Mouse (Mus musculus): ENCODE measurements around the gene Capn12. TPM values are rescaled to one million over a fixed set of nuclear protein-coding genes. Genes with fewer than 3 reads are reported as not detected.

The Capn12 gene
- polyA plus RNA-seq, 1 experiment from 2014 or later, result 0.61 TPM

DNA sequence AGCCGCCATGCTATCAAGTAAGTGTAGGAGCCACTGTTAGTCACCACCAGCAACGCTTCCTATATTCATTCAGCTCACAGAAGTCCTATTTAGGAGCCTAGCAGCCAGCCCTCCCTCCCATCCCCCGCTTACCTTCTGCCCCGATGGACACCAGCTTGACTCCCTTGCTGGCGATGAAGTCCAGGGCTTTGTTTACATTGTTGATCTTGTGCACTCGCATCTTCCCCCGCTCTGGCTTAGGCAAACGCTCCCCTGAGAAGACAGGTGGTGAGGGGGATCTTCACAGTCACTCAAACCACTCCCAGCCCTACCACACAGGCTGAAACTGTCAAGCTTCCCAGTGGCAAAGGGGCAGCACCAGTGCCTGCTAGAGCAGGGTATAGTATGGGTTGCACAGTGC, 37.3 kb downstream of the Capn12 start:
- Histone ChIP-seq H3K27ac (ENCODE audit: low read depth) (peak overlapping the region; percentile 71; the same call in 1 of the 2 replicates), H3K36me3 (ENCODE audit: insufficient read depth) (peaks cover 53% of the 10 kb centered on the region), H3K9ac (no peak overlapping the region), H3K27me3 (ENCODE audit: insufficient read depth, low read length) (no peaks in the 10 kb centered on the region), H3K4me2 (peak overlapping the region; percentile 14; the same call in 1 of the 2 replicates), H3K4me3 (ENCODE audit: low read depth, low read length) (no peak overlapping the region), H3K4me1 (ENCODE audit: insufficient read depth) (peaks cover 36% of the 10 kb centered on the region), H3K9me3 (ENCODE audit: low read depth, low read length) (no peaks in the 10 kb centered on the region)
- TF ChIP-seq CTCF (IDR thresholded peaks at IDR 0.05; ENCODE audit: low read depth), result no peak
- ATAC-seq (ENCODE audit: insufficient read depth), result no peak
- WGBS, result 43% methylated on average over 8 of the region's 8 CpGs
- DNase-seq, result no peak

DNA sequence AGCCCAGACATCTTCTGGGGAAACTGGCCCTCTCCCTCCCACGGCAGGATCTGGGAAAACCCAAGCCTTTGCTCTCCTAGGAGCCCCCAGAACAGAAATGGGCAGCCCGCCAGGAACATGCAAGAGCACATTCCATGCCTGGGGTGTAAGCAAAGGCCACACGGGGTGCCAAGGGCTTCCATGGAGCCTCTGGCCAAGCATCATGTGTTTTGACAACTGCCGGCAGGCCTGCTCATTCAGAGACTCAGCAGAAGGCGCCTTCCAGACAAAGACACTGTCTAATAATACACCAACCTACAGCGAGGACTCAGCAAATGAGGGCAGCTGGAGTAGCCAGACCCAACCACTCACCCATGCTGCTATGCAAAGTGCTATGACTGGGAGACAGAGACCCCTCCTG, 38.6 kb downstream of the Capn12 start:
- WGBS, result 8% methylated on average over 6 of the region's 6 CpGs
- no peaks in the 10 kb centered on the region for H3K9me3 ChIP-seq (ENCODE audit: low read depth, low read length)
- H3K27ac ChIP-seq (ENCODE audit: low read depth), result peak overlapping the region; percentile 66; the same call in 1 of the 2 replicates
- TF ChIP-seq CTCF (IDR thresholded peaks at IDR 0.05; ENCODE audit: low read depth), result 0 out of 2 replicates have a peak, but pooled peaks have one; percentile 2
- ATAC-seq (ENCODE audit: insufficient read depth), result peak; percentile 41
- DNase-seq, result peak; percentile 93
- peaks cover 41% of the 10 kb centered on the region for H3K36me3 ChIP-seq (ENCODE audit: insufficient read depth)
- no peaks in the 10 kb centered on the region for H3K27me3 ChIP-seq (ENCODE audit: insufficient read depth, low read length)
- H3K4me3 ChIP-seq (ENCODE audit: low read depth, low read length), result no peak overlapping the region
- no peak overlapping the region; the same call in 1 of the 2 replicates for H3K9ac ChIP-seq
- H3K4me1 ChIP-seq (ENCODE audit: insufficient read depth), result peaks cover 49% of the 10 kb centered on the region
- H3K4me2 ChIP-seq, result 0 out of 2 replicates have a peak overlapping the region, but pooled peaks have one; percentile 19

DNA sequence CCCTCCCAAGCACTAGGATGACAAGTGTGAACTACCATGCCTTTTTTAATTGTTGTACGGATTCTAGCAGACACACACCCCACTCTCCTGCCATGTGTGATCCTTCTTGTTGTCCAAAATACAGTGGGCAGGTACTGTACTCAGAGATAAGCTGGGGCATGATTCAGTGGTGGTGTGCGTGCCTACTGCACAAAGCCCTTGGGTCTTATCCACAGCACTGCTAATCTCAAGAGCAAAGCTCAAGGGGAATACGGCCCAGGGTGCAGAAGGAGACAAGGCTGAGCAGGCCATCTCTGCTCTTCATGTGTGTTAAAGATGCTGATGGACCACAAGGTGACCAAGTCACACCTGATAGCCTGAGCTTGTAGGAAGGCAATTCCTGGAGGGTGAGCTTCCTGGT, 40.0 kb downstream of the Capn12 start:
- H3K9me3 ChIP-seq (ENCODE audit: low read depth, low read length), result no peaks in the 10 kb centered on the region
- no peak for TF ChIP-seq CTCF (IDR thresholded peaks at IDR 0.05; ENCODE audit: low read depth)
- no peak overlapping the region for H3K9ac ChIP-seq
- no peaks in the 10 kb centered on the region for H3K27me3 ChIP-seq (ENCODE audit: insufficient read depth, low read length)
- peaks cover 27% of the 10 kb centered on the region for H3K36me3 ChIP-seq (ENCODE audit: insufficient read depth)
- no peak for DNase-seq
- WGBS, result 78% methylated on average over 3 of the region's 3 CpGs
- peaks cover 62% of the 10 kb centered on the region for H3K4me1 ChIP-seq (ENCODE audit: insufficient read depth)
- no peak overlapping the region for H3K4me2 ChIP-seq
- H3K27ac ChIP-seq (ENCODE audit: low read depth), result no peak overlapping the region
- ATAC-seq (ENCODE audit: insufficient read depth), result no peak
- no peak overlapping the region for H3K4me3 ChIP-seq (ENCODE audit: low read depth, low read length)

DNA sequence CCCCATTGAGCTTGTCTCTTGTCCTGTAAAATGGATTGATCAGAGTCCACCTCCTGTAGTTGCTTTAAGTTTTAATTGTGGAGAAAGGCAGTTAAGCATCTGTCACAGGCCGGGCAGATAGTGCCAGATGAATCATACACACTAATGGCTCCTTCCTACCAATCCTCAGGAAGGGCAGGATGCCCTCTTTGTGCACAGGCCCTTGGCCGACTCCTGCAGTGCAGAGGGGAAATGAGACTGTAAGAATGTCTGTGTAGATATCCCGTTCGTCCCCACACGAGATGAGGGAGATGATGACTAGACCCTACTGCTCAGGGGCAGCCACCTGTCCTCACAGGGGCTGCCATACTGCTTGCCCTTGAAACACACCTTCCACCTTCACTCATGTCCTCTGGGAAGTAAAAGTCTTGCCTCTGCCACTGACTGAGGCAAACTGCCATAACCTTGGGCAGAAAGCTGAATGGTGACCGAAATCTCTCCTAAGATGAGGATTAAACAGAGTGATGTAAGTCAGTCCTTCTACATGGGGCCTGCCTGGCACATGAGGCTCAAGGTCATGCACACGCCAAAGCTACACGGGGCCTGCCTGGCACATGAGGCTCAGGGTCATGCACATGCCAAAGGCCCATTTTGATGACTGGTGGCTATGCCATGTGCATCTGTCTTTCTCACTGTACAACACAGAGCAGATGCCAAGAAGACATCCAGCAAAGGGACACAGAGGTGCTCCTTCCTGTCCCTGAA, 40.7 kb downstream of the Capn12 start:
- Histone ChIP-seq H3K9me3 (ENCODE audit: low read depth, low read length) (no peaks in the 10 kb centered on the region), H3K4me2 (no peak overlapping the region), H3K4me1 (ENCODE audit: insufficient read depth) (peaks cover 62% of the 10 kb centered on the region), H3K9ac (no peak overlapping the region), H3K36me3 (ENCODE audit: insufficient read depth) (peaks cover 22% of the 10 kb centered on the region), H3K27me3 (ENCODE audit: insufficient read depth, low read length) (no peaks in the 10 kb centered on the region), H3K27ac (ENCODE audit: low read depth) (no peak overlapping the region), H3K4me3 (ENCODE audit: low read depth, low read length) (no peak overlapping the region)
- 73% methylated on average over 8 of the region's 8 CpGs for WGBS
- TF ChIP-seq CTCF (IDR thresholded peaks at IDR 0.05; ENCODE audit: low read depth), result no peak
- no peak for ATAC-seq (ENCODE audit: insufficient read depth)
- no peak for DNase-seq

DNA sequence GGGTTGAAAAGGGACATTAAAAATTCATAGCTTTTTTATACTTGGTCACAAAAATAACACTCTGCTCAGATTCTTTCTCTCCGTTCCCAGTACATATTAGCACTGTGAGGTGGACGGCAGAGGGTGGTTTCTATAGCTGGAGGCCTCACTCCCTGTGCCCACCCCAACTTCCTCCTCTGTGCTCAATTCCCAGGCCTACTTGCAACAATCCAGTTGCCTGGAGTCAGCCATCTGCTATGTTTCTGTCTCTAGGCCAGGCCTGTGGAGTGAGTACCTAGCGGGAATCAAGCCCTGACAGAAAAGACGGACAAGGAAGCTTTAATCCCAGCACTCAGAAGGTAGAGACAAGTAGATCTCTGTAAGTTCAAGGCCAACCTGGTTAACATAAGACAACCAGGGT, 41.4 kb downstream of the Capn12 start:
- Histone ChIP-seq H3K27me3 (ENCODE audit: insufficient read depth, low read length) (no peaks in the 10 kb centered on the region), H3K4me1 (ENCODE audit: insufficient read depth) (peaks cover 62% of the 10 kb centered on the region), H3K4me3 (ENCODE audit: low read depth, low read length) (no peak overlapping the region), H3K36me3 (ENCODE audit: insufficient read depth) (peaks cover 17% of the 10 kb centered on the region), H3K27ac (ENCODE audit: low read depth) (peak overlapping the region; percentile 92; the same call in 1 of the 2 replicates), H3K9me3 (ENCODE audit: low read depth, low read length) (no peaks in the 10 kb centered on the region), H3K4me2 (no peak overlapping the region), H3K9ac (no peak overlapping the region)
- DNase-seq (no peak), ATAC-seq (ENCODE audit: insufficient read depth) (no peak)
- TF ChIP-seq CTCF (IDR thresholded peaks at IDR 0.05; ENCODE audit: low read depth), result no peak
- WGBS, result 70% methylated on average over 4 of the region's 4 CpGs

DNA sequence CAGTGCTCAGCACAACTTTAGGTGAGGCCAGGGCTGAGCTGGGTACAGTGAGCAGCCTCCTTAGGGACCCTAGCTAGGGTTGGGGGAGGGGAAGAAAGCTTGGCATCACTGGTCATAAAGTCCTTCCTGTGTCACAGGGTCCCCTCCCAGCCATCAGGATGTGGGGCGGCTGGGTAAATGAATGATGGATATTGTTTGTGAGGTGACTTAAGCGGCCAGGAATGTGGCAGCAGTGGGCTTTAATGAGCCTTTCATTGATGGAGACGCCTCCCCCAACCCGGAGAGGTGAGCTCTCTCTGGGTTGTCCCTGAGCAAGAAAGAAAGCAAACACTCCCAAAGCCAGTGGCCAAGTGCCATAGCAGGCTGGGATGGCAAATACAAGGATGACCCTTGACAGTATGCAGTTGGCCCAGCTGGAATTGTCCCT, 42.7 kb downstream of the Capn12 start:
- H3K9ac ChIP-seq, result 0 out of 2 replicates have a peak overlapping the region, but pooled peaks have one; percentile 14

DNA sequence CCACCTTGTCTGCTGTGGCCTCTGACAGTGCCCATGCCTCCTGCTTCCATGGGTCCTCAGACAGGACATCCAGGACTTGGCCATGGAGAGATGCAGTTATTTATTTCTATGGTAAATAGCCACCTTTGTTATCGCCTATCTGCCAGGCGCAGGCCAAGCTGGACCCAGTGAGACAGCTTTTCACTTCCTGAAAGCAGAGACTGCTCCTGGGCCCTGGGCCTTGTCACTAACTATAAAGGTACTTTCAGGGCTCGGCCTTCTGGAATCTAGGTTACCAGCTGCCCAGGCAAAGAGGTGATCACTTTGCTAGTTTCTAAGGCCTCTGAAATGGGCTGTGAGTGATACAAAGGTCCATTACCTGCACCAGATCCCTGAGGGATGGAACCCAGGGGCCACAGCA, 43.6 kb downstream of the Capn12 start:
- Histone ChIP-seq H3K9ac (peak overlapping the region; percentile 5), H3K4me2 (0 out of 2 replicates have a peak overlapping the region, but pooled peaks have one; percentile 13)

More for the DNA sequence above, 42.7 kb downstream of the Capn12 start:
- Histone ChIP-seq H3K4me3 (ENCODE audit: low read depth, low read length) (peak overlapping the region; percentile 14; the same call in 1 of the 2 replicates), H3K36me3 (ENCODE audit: insufficient read depth) (peaks cover 7% of the 10 kb centered on the region; the same call in 1 of the 2 replicates), H3K27ac (ENCODE audit: low read depth) (peak overlapping the region; percentile 92), H3K4me2 (peak overlapping the region; percentile 44), H3K9me3 (ENCODE audit: low read depth, low read length) (no peaks in the 10 kb centered on the region), H3K4me1 (ENCODE audit: insufficient read depth) (peaks cover 54% of the 10 kb centered on the region), H3K27me3 (ENCODE audit: insufficient read depth, low read length) (no peaks in the 10 kb centered on the region)
- 14% methylated on average over 4 of the region's 4 CpGs for WGBS
- peak; percentile 82 for DNase-seq
- peak; percentile 38 for ATAC-seq (ENCODE audit: insufficient read depth)
- TF ChIP-seq CTCF (IDR thresholded peaks at IDR 0.05; ENCODE audit: low read depth), result no peak

More for the DNA sequence above, 43.6 kb downstream of the Capn12 start:
- peak overlapping the region; percentile 92 for H3K27ac ChIP-seq (ENCODE audit: low read depth)
- DNase-seq, result no peak
- ATAC-seq (ENCODE audit: insufficient read depth), result no peak
- peaks cover 10% of the 10 kb centered on the region; the same call in 1 of the 2 replicates for H3K36me3 ChIP-seq (ENCODE audit: insufficient read depth)
- TF ChIP-seq CTCF (IDR thresholded peaks at IDR 0.05; ENCODE audit: low read depth), result no peak
- H3K4me1 ChIP-seq (ENCODE audit: insufficient read depth), result peaks cover 44% of the 10 kb centered on the region
- H3K27me3 ChIP-seq (ENCODE audit: insufficient read depth, low read length), result no peaks in the 10 kb centered on the region
- H3K9me3 ChIP-seq (ENCODE audit: low read depth, low read length), result no peaks in the 10 kb centered on the region
- 73% methylated on average over 3 of the region's 3 CpGs for WGBS
- no peak overlapping the region for H3K4me3 ChIP-seq (ENCODE audit: low read depth, low read length)

Measured in lung, embryonic 14.5 days (tissue).